Mouse (Mus musculus) liver, embryonic 18 days (tissue): ENCODE data around the gene Ovca2. TPM values are rescaled to one million over a fixed set of nuclear protein-coding genes. Genes with fewer than 3 reads are reported as not detected.

Source experiments
- polyA plus RNA-seq: library from polyadenylated mRNA; depleted of rRNA; stranded (reverse); fragments of >200 nt; gene quantifications from 2 replicates; pipeline ENCODE4 v1.2.3, GENCODE M21; 2012; rRNA removed

Ovca2 gene
- 6.9 and 8.4 TPM in 2 replicates for polyA plus RNA-seq

GRCm38 (mm10) chr11:75178672-75179208, at the start of gene Ovca2:
Gene Ovca2 (minus strand): TSS chr11:75178835.

GRCm38 (mm10) chr11:75193256-75194071, 14.8 kb upstream of the Ovca2 start, which contains the start of gene Rtn4rl1:
Gene Rtn4rl1 (plus strand): TSS chr11:75193783.

GRCm38 (mm10) chr11:75190905-75191441, 12.3 kb upstream of the Ovca2 start, which contains the start of gene Dph1:
Gene Dph1 (minus strand): TSS chr11:75191241.

GRCm38 (mm10) chr11:75169405-75170080, 9.1 kb downstream of the Ovca2 start, which contains the start of gene Hic1:
Gene Hic1 (minus strand): TSS chr11:75169519.

Other genes with a start within 250 kb of the Ovca2 start
- gene Hic1, start 9.3 kb downstream of the Ovca2 start, polyA plus RNA-seq, result 1.6 TPM in 2 replicates
- gene Dph1, start 12.4 kb upstream of the Ovca2 start, polyA plus RNA-seq, result 10.3 and 10.8 TPM in 2 replicates
- gene Rtn4rl1, start 14.9 kb upstream of the Ovca2 start, polyA plus RNA-seq, result 0.87 and 0.93 TPM in 2 replicates
- 29.0 and 30.1 TPM in 2 replicates for gene Rpa1, start 169.5 kb upstream of the Ovca2 start, polyA plus RNA-seq
- 1.9 TPM in 2 replicates for gene Smyd4, start 169.6 kb upstream of the Ovca2 start, polyA plus RNA-seq
- 258 and 287 TPM in 2 replicates for gene Serpinf1, start 243.9 kb upstream of the Ovca2 start, polyA plus RNA-seq